Mouse (Mus musculus): Measurements from ENCODE around the gene Mark1.
A peak's percentile ranks its signal among the peaks of the same experiment; 100 is the strongest.

The Mark1 gene

DNA sequence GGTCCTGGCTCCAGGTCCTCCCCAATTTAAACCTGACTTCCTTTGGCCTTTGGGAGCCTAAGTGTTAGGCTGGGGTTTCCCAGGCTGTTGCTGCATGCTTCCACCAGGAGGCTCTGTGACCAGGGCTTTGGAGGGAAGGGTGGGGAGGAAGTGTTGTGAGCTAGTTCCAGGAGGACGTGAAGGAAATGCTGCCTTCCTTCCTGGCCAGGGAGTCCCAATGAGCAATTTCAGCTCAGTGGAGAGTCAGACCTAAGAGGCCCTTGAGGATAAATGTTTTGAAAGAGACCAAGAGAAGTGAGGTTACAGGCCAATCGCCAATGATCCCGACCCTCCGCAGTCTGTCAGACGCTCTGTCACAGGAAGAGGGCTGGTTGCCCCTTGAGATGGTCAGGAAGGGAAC lies 146.0 kb downstream of the Mark1 start:
- peak; percentile 88 for DNase-seq (ENCODE audit: low read depth, low spot score)

GRCm38 (mm10) chr1:184851741-184852618 lies 147.4 kb downstream of the Mark1 start:
- DNase-seq (ENCODE audit: low read depth, low spot score): peak; percentile 94

GRCm38 (mm10) chr1:184851166-184851565 lies 148.2 kb downstream of the Mark1 start:
- DNase-seq (ENCODE audit: low read depth, low spot score): no peak

- no peak for DNase-seq (ENCODE audit: low read depth, low spot score)
Observed at GRCm38 (mm10) chr1:184846973-184847372, 152.4 kb downstream of the Mark1 start.

All from ZHBTc4 (cell line).